Mouse (Mus musculus) testis, adult 2 months (tissue): ENCODE results near the gene Pdcd4. TPM values are rescaled to one million over a fixed set of nuclear protein-coding genes. Genes with fewer than 3 reads are reported as not detected.

Experiments
- H3K27ac ChIP-seq: fragments of 200-500 bp; 2 replicates; pipeline ENCODE4 v1.5.1; 2012; ENCODE audit warnings: low read depth, low read length; ENCODE audit not compliant: control insufficient read depth, insufficient read depth
- H3K27me3 ChIP-seq: fragments of 200-500 bp; 2 replicates; pipeline ENCODE4 v1.6.1; 2012; ENCODE audit warnings: mild to moderate bottlenecking, low read length, moderate library complexity; ENCODE audit not compliant: control insufficient read depth, insufficient read depth
- H3K36me3 ChIP-seq: fragments of 200-500 bp; 2 replicates; pipeline ENCODE4 v1.6.1; 2012; ENCODE audit warnings: mild to moderate bottlenecking, low read length; ENCODE audit not compliant: control insufficient read depth, insufficient read depth
- H3K4me1 ChIP-seq: fragments of 200-500 bp; 2 replicates; pipeline ENCODE4 v1.6.1; 2012; ENCODE audit warnings: low read length; ENCODE audit not compliant: control insufficient read depth, insufficient read depth
- H3K4me3 ChIP-seq: fragments of 200-500 bp; 2 replicates; pipeline ENCODE4 v1.5.1; 2012; ENCODE audit warnings: low read depth, mild to moderate bottlenecking, low read length, moderate library complexity, mixed read lengths; ENCODE audit not compliant: control insufficient read depth
- CTCF ChIP-seq: fragments of 200-500 bp; IDR thresholded peaks from 2 replicates; pipeline ENCODE4 v1.5.1; 2012; ENCODE audit warnings: low read depth, mild to moderate bottlenecking, inconsistent platforms, low read length, moderate library complexity; ENCODE audit not compliant: control insufficient read depth, insufficient read depth, insufficient replicate concordance
- POLR2A ChIP-seq: fragments of 200-500 bp; IDR thresholded peaks from 2 replicates; pipeline ENCODE4 v1.6.1; 2012; ENCODE audit warnings: low read depth, mild to moderate bottlenecking, inconsistent platforms, low read length, moderate library complexity; ENCODE audit not compliant: control insufficient read depth
- polyA plus RNA-seq: library from polyadenylated mRNA; depleted of rRNA; stranded (reverse); fragments of >200 nt; gene quantifications from 2 replicates; pipeline ENCODE4 v1.2.3, GENCODE M21; 2012; rRNA removed

Pdcd4 gene
- polyA plus RNA-seq, 1 experiment, result 46.6 TPM

DNA sequence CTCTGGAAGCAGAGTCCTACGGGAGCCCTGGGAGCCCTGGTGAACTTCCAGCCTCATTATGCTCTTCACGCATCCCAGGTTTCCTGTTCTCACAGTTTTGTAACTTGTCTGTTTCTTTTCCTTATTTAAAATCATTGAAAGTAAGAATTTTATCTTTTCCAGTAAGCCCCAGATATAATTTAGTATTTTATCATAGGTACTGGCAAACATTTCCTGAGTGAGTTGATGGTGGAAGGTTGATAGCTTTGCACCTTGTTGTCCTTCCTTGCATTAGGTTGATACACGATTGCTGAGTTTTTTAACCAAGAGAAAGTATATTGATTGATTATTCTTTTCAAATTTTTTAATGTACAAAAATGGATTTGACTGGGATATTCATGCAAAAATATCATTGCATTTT lies 77.2 kb downstream of the Pdcd4 start:
- Histone ChIP-seq H3K36me3 (no peaks in the 10 kb centered on the region), H3K4me3 (no peak overlapping the region), H3K27ac (no peak overlapping the region), H3K27me3 (no peaks in the 10 kb centered on the region), H3K4me1 (no peaks in the 10 kb centered on the region)
- TF ChIP-seq CTCF, result no peak
- no peak for TF ChIP-seq POLR2A

GRCm38 (mm10) chr19:53971938-53972337 lies 79.9 kb downstream of the Pdcd4 start:
- no peak overlapping the region for H3K4me3 ChIP-seq
- TF ChIP-seq POLR2A (no peak), CTCF (no peak)
- H3K36me3 ChIP-seq, result no peaks in the 10 kb centered on the region
- H3K27me3 ChIP-seq, result no peaks in the 10 kb centered on the region
- H3K27ac ChIP-seq, result no peak overlapping the region
- H3K4me1 ChIP-seq, result no peaks in the 10 kb centered on the region

GRCm38 (mm10) chr19:53973656-53974055 lies 81.6 kb downstream of the Pdcd4 start:
- H3K27me3 ChIP-seq, result no peaks in the 10 kb centered on the region
- H3K36me3 ChIP-seq, result no peaks in the 10 kb centered on the region
- H3K27ac ChIP-seq, result no peak overlapping the region
- H3K4me1 ChIP-seq, result no peaks in the 10 kb centered on the region
- TF ChIP-seq CTCF (no peak), POLR2A (no peak)
- no peak overlapping the region for H3K4me3 ChIP-seq

Other genes starting within 250 kb of the Pdcd4 start
- 0.71 and 0.78 TPM in 2 replicates for gene Rbm20, start 214.9 kb upstream of the Pdcd4 start, polyA plus RNA-seq
- 7.2 and 9.5 TPM in 2 replicates for gene Shoc2, start 52.1 kb downstream of the Pdcd4 start, polyA plus RNA-seq
- gene Bbip1, start 52.4 kb downstream of the Pdcd4 start, polyA plus RNA-seq, result 49.8 and 63.0 TPM in 2 replicates
- 0.14 and 0.76 TPM in 2 replicates for gene Adra2a, start 151.9 kb downstream of the Pdcd4 start, polyA plus RNA-seq